Mouse (Mus musculus): Measurements from ENCODE around the gene Esp3. TPM values are rescaled to one million over a fixed set of nuclear protein-coding genes. Genes with fewer than 3 reads are reported as not detected.
"Not testable (repeated sequence)": the region's sequence is repeated elsewhere in the genome, so short reads cannot be mapped to it uniquely, and the experiment has no call there.

Gene Esp3
- not detected in 2 replicates for polyA plus RNA-seq (2015; fragmentation: Nextera tagmentation; extraction: Ambion mirVana)

- not testable (repeated sequence) for H3K9ac ChIP-seq; H3K4me3 ChIP-seq (replicated peaks); H3K36me3 ChIP-seq; H3K27ac ChIP-seq; H3K27me3 ChIP-seq (replicated peaks); ATAC-seq; H3K4me1 ChIP-seq (replicated peaks); H3K4me2 ChIP-seq (replicated peaks); H3K9me3 ChIP-seq
- WGBS = 85% methylated on average over 1 of the region's 1 CpGs
These were observed at the start of gene Esp3 for GRCm38 (mm10) chr17:40631775-40632174. Gene Esp3 (plus strand): TSS chr17:40632075.

GRCm38 (mm10) chr17:40583906-40584305 is 48.0 kb upstream of the Esp3 start:
- not testable (repeated sequence) for ATAC-seq; H3K9ac ChIP-seq; H3K27ac ChIP-seq; H3K4me3 ChIP-seq (replicated peaks); H3K9me3 ChIP-seq; H3K4me1 ChIP-seq (replicated peaks); H3K27me3 ChIP-seq (replicated peaks); H3K36me3 ChIP-seq; H3K4me2 ChIP-seq (replicated peaks)
- WGBS = 41% methylated on average over 6 of the region's 6 CpGs

- peak; percentile 59; the same call in 1 of the 2 replicates for ATAC-seq
These were observed 40.6 kb upstream of the Esp3 start for GRCm38 (mm10) chr17:40591297-40591696.

GRCm38 (mm10) chr17:40598294-40598693 is 33.6 kb upstream of the Esp3 start, which contains the start of gene Esp4:
Gene Esp4 (plus strand): TSS chr17:40598594.
- Histone ChIP-seq H3K4me3 (replicated peaks) (no peak within 1 kb of the TSS), H3K4me1 (replicated peaks) (no peaks in the 10 kb centered on the region), H3K4me2 (replicated peaks) (no peak within 1 kb of the TSS), H3K36me3 (no peaks in the 10 kb centered on the region), H3K9ac (no peak within 1 kb of the TSS), H3K27me3 (replicated peaks) (no peaks in the 10 kb centered on the region), H3K27ac (no peak within 1 kb of the TSS), H3K9me3 (no peaks in the 10 kb centered on the region)
- no peak for ATAC-seq

More at GRCm38 (mm10) chr17:40591297-40591696, 40.6 kb upstream of the Esp3 start:
- H3K9ac ChIP-seq = no peak overlapping the region
- H3K27ac ChIP-seq = no peak overlapping the region
- H3K4me3 ChIP-seq (replicated peaks) = no peak overlapping the region
- H3K27me3 ChIP-seq (replicated peaks) = no peaks in the 10 kb centered on the region
- no peaks in the 10 kb centered on the region for H3K36me3 ChIP-seq
- no peak overlapping the region for H3K4me2 ChIP-seq (replicated peaks)
- H3K4me1 ChIP-seq (replicated peaks) = no peaks in the 10 kb centered on the region
- no peaks in the 10 kb centered on the region for H3K9me3 ChIP-seq

- H3K4me3 ChIP-seq (replicated peaks); H3K27me3 ChIP-seq (replicated peaks); H3K27ac ChIP-seq; H3K9me3 ChIP-seq; H3K9ac ChIP-seq; H3K36me3 ChIP-seq; H3K4me1 ChIP-seq (replicated peaks); H3K4me2 ChIP-seq (replicated peaks); ATAC-seq: not testable (repeated sequence)
- 64% methylated on average over 9 of the region's 9 CpGs for WGBS
These were observed 30.3 kb downstream of the Esp3 start for GRCm38 (mm10) chr17:40662118-40662679.

- H3K36me3 ChIP-seq; H3K4me2 ChIP-seq (replicated peaks); H3K4me1 ChIP-seq (replicated peaks); H3K9me3 ChIP-seq; H3K27me3 ChIP-seq (replicated peaks); ATAC-seq; H3K4me3 ChIP-seq (replicated peaks); H3K27ac ChIP-seq; H3K9ac ChIP-seq: not testable (repeated sequence)
- WGBS = 84% methylated on average over 12 of the region's 12 CpGs
These were observed 31.4 kb downstream of the Esp3 start for GRCm38 (mm10) chr17:40663161-40663811.

Other genes starting within 250 kb of the Esp3 start
- gene Esp8, start 112.1 kb upstream of the Esp3 start, polyA plus RNA-seq (2015; fragmentation: Nextera tagmentation; extraction: Ambion mirVana) = not detected in 2 replicates
- gene Esp6, start 70.6 kb upstream of the Esp3 start, polyA plus RNA-seq (2015; fragmentation: Nextera tagmentation; extraction: Ambion mirVana) = not detected in 2 replicates
- gene Esp4, start 33.5 kb upstream of the Esp3 start, polyA plus RNA-seq (2015; fragmentation: Nextera tagmentation; extraction: Ambion mirVana) = not detected in 2 replicates
- gene Esp1, start 95.0 kb downstream of the Esp3 start, polyA plus RNA-seq (2015; fragmentation: Nextera tagmentation; extraction: Ambion mirVana) = not detected in 2 replicates
- gene Crisp2, start 174.9 kb downstream of the Esp3 start, polyA plus RNA-seq (2015; fragmentation: Nextera tagmentation; extraction: Ambion mirVana) = not detected in 2 replicates
- 3.3 and 3.6 TPM in 2 replicates for gene Rhag, start 179.1 kb downstream of the Esp3 start, polyA plus RNA-seq (2015; fragmentation: Nextera tagmentation; extraction: Ambion mirVana)
- 4.4 and 4.8 TPM in 2 replicates for gene 9130008F23Rik, start 248.5 kb downstream of the Esp3 start, polyA plus RNA-seq (2015; fragmentation: Nextera tagmentation; extraction: Ambion mirVana)

All from intestine, embryonic 15.5 days (tissue).